Mouse (Mus musculus): ENCODE measurements around the gene Cdc14a. TPM values are rescaled to one million over a fixed set of nuclear protein-coding genes. Genes with fewer than 3 reads are reported as not detected.

The Cdc14a gene
- polyA plus RNA-seq, 1 experiment from 2014 or later, result 7.1 TPM

- in situ Hi-C loops (cut with MboI; ENCODE audit: low pct_unique_long_range_greater_than_20kb), result no loop called here
- DNase-seq (ENCODE audit: low read depth, low spot score) (no peak), ATAC-seq (no peak)
- ChIA-PET CTCF (interaction anchor here (1.3 to 2.3 kb wide), 4 partner anchors 8 to 272 kb away, joined by 3 to 14 read pairs (median 7); no protein-coding TSS in a partner anchor), POLR2A (interaction anchor here (0.5 to 0.7 kb wide), 3 partner anchors 149 to 297 kb away, joined by 5 to 6 read pairs (median 5); no protein-coding TSS in a partner anchor)
- H3K27me3 ChIP-seq, result no peaks in the 10 kb centered on the region
- TF ChIP-seq CTCF (IDR thresholded peaks at IDR 0.05), result no peak
Observed at GRCm38 (mm10) chr3:116319696-116320095, 104.1 kb downstream of the Cdc14a start.

- no peak for ATAC-seq
- CTCF ChIA-PET, result interaction anchor here (1.2 to 3.4 kb wide), 4 partner anchors 13 to 271 kb away, joined by 3 to 13 read pairs (median 8); no protein-coding TSS in a partner anchor
- DNase-seq (ENCODE audit: low read depth, low spot score), result no peak
- in situ Hi-C loops (cut with MboI; ENCODE audit: low pct_unique_long_range_greater_than_20kb), result no loop called here
- no peak for TF ChIP-seq CTCF (IDR thresholded peaks at IDR 0.05)
- POLR2A ChIA-PET, result interaction anchor here (0.6 kb wide), 1 partner anchor 13 kb away, joined by 6 read pairs; no protein-coding TSS in a partner anchor
- H3K27me3 ChIP-seq, result no peaks in the 10 kb centered on the region
Observed at GRCm38 (mm10) chr3:116311838-116312237, 112.0 kb downstream of the Cdc14a start.

DNA sequence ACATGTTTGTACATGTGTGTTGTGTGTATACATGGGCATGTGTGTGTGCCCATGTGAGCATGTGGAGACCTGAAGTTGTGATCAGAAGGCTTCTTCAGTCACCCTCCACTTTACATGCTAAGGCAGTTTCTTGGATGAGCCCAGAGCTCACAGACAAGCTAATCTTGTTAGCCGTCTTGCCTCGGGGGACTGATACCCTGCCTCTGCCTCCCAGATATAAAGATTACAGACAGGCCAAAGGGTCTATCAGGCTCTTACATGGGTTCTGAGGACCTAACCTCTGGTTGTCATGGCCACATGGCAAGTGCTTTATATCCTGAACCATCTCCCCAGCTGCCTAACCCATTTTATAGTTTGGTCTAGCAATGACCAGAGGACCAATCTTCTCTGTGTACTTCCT is 112.7 kb downstream of the Cdc14a start:
- in situ Hi-C loops (cut with MboI; ENCODE audit: low pct_unique_long_range_greater_than_20kb), result no loop called here
- no peaks in the 10 kb centered on the region for H3K27me3 ChIP-seq
- DNase-seq (ENCODE audit: low read depth, low spot score), result no peak
- no peak for ATAC-seq
- no peak for TF ChIP-seq CTCF (IDR thresholded peaks at IDR 0.05)
- ChIA-PET POLR2A (interaction anchor here (0.6 kb wide), 1 partner anchor 14 kb away, joined by 6 read pairs; no protein-coding TSS in a partner anchor), CTCF (interaction anchor here (1.2 to 3.4 kb wide), 4 partner anchors 12 to 271 kb away, joined by 3 to 13 read pairs (median 8); no protein-coding TSS in a partner anchor)

DNA sequence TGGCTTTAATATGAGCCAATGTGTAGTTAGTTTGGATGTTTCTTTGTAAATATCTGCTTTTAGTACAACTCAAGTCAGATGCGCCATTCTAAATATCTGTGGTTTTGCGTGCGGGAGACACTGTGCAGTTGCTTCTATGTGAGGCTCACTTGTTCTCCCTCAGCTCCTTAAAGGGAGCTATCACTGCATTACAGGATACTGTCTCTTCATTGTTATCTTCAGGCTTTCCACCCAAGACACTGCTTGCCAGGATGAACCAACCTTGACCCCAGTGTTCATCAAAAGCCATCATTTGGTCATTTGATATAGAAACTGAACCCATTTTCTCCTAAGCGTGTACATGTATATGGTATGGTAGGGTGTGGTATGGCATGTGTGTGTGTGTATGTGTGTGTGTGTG is 113.2 kb downstream of the Cdc14a start:
- no peak for ATAC-seq

DNA sequence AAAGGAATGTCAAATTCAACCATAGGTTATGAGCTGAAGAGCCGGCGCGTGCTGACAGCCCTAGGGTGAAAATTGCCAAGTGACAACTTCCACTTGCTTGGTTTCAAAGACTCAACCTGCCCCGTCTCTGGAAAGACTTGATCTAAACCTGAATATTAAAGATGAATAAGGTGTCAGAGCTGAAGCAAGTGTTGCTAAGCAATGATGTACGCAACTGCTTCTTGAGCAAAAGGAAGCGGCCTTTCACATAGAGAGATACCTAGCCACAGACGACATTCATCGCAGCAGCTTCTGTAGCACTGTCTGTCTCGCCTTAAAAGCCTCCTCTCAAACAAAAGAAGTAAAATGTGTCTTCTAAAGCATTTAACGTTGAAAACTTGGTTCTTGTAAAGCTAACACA is 113.8 kb downstream of the Cdc14a start:
- no peak for TF ChIP-seq CTCF (IDR thresholded peaks at IDR 0.05)
- DNase-seq (ENCODE audit: low read depth, low spot score) (no peak), ATAC-seq (no peak)
- in situ Hi-C loops (cut with MboI; ENCODE audit: low pct_unique_long_range_greater_than_20kb), result no loop called here
- ChIA-PET CTCF (interaction anchor here (1.0 to 4.0 kb wide), 5 partner anchors 8 to 276 kb away, joined by 3 to 14 read pairs (median 12); no protein-coding TSS in a partner anchor), POLR2A (no interaction called here)
- H3K27me3 ChIP-seq, result no peaks in the 10 kb centered on the region

More for the DNA sequence above, 113.2 kb downstream of the Cdc14a start:
- TF ChIP-seq CTCF (IDR thresholded peaks at IDR 0.05), result no peak
- no peak for DNase-seq (ENCODE audit: low read depth, low spot score)
- POLR2A ChIA-PET, result no interaction called here
- in situ Hi-C loops (cut with MboI; ENCODE audit: low pct_unique_long_range_greater_than_20kb), result no loop called here
- CTCF ChIA-PET, result interaction anchor here (1.0 to 4.0 kb wide), 6 partner anchors 8 to 277 kb away, joined by 3 to 14 read pairs (median 8); no protein-coding TSS in a partner anchor
- H3K27me3 ChIP-seq, result no peaks in the 10 kb centered on the region

DNA sequence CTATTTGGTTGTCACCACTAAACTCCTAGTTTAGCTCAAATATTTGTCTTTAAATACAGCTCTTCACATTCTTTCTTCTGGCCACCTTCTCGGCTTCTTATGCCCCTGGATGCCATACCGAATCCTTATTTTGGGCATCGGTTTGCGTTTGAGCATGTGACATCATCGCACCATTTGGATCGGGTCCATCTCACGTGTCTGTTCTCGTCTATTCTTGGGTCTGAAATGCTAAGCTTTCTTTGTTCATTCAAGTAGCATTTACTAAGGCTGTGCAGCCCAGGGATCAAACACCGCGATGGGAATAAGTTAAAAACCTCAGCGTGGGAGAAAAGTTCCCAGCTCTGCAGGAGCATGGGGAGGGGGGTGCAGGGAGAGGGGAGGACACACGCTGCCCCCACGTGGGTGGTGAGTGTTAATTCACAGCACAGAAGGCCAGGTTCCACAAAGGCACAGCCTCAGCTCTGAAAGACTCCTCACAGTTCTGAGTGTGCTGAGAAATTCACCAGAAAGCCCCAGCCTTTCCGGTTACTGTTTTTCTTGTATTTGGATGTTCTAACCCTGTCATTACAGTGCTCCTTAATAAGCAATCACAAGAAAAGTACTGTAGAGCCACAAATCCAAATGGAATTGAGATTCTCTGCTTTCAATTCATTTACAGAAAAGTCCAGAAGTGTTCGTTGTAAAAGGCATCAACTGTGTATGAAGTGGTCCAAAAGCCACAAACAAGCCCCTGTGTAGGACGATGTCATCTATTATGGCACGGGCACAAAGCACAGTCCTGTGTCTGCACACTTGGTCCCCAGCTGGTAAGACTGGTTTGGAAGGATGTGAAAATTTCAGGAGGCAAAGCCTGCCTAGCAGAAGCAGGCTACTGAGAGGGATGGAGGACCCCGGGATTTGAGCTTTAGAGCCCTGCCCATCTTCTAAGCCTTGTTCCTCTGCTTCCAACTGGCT is 118.8 kb downstream of the Cdc14a start:
- ATAC-seq, result no peak
- no peak for TF ChIP-seq CTCF (IDR thresholded peaks at IDR 0.05)
- in situ Hi-C loops (cut with MboI; ENCODE audit: low pct_unique_long_range_greater_than_20kb), result no loop called here
- ChIA-PET POLR2A (no interaction called here), CTCF (interaction anchor here (0.8 to 2.9 kb wide), 8 partner anchors 10 to 310 kb away, joined by 3 to 11 read pairs (median 4); no protein-coding TSS in a partner anchor)
- H3K27me3 ChIP-seq, result no peaks in the 10 kb centered on the region
- DNase-seq (ENCODE audit: low read depth, low spot score), result no peak

- no peak for TF ChIP-seq CTCF (IDR thresholded peaks at IDR 0.05)
- DNase-seq (ENCODE audit: low read depth, low spot score) (no peak), ATAC-seq (no peak)
- CTCF ChIA-PET, result interaction anchor here (0.9 to 1.2 kb wide), 2 partner anchors 25 to 27 kb away, joined by 3 read pairs; no protein-coding TSS in a partner anchor
- POLR2A ChIA-PET, result no interaction called here
- no peaks in the 10 kb centered on the region for H3K27me3 ChIP-seq
- in situ Hi-C loops (cut with MboI; ENCODE audit: low pct_unique_long_range_greater_than_20kb), result no loop called here
Observed at GRCm38 (mm10) chr3:116302581-116302980, 121.3 kb downstream of the Cdc14a start.

GRCm38 (mm10) chr3:116301754-116302153 is 122.1 kb downstream of the Cdc14a start:
- in situ Hi-C loops (cut with MboI; ENCODE audit: low pct_unique_long_range_greater_than_20kb), result no loop called here
- no peak for DNase-seq (ENCODE audit: low read depth, low spot score)
- no peak for ATAC-seq
- ChIA-PET POLR2A (no interaction called here), CTCF (interaction anchor here (0.8 to 1.2 kb wide), 5 partner anchors 9 to 26 kb away, joined by 3 read pairs; no protein-coding TSS in a partner anchor)
- TF ChIP-seq CTCF (IDR thresholded peaks at IDR 0.05), result no peak
- no peaks in the 10 kb centered on the region for H3K27me3 ChIP-seq

DNA sequence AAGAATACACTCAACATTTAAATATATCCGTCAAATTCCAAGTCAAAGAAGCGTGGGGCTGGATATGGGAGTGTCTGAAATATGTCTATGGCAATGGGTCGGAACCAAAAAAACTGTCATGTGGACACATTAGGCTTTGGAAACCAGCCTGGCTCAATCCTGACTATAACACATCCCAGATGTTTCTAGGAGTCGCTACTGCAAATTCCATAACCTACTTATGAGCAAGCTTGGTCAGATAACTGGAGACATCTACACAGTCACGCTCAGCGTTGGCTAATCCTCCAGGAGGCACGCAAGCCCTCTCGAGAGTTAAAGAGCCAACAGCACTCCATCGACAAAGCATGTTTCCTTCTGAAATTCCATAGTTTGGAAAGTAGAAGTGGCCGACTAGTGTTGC is 125.1 kb downstream of the Cdc14a start:
- POLR2A ChIA-PET, result no interaction called here
- in situ Hi-C loops (cut with MboI; ENCODE audit: low pct_unique_long_range_greater_than_20kb), result no loop called here
- TF ChIP-seq CTCF (IDR thresholded peaks at IDR 0.05), result no peak
- H3K27me3 ChIP-seq, result no peaks in the 10 kb centered on the region
- DNase-seq (ENCODE audit: low read depth, low spot score) (no peak), ATAC-seq (no peak)
- CTCF ChIA-PET, result interaction anchor here (2.7 kb wide), 1 partner anchor 11 kb away, joined by 12 read pairs; no protein-coding TSS in a partner anchor

- in situ Hi-C loops (cut with MboI; ENCODE audit: low pct_unique_long_range_greater_than_20kb), result no loop called here
- ATAC-seq, result no peak
- H3K27me3 ChIP-seq, result no peaks in the 10 kb centered on the region
- DNase-seq (ENCODE audit: low read depth, low spot score), result no peak
- ChIA-PET CTCF (interaction anchor here (2.7 kb wide), 1 partner anchor 12 kb away, joined by 12 read pairs; no protein-coding TSS in a partner anchor), POLR2A (no interaction called here)
- no peak for TF ChIP-seq CTCF (IDR thresholded peaks at IDR 0.05)
Observed at GRCm38 (mm10) chr3:116298003-116298402, 125.8 kb downstream of the Cdc14a start.

All from Patski (cell line).